Mouse (Mus musculus) midbrain, embryonic 15.5 days (tissue): Measurements from ENCODE around the gene Tff1. TPM values are rescaled to one million over a fixed set of nuclear protein-coding genes. Genes with fewer than 3 reads are reported as not detected.

ENCODE experiments used
- ATAC-seq: fragments of 200-750 bp; cut with Nextera tagmentation; replicated peaks from 2 replicates; pipeline ENCODE4 v1.8.0; 2017; ENCODE audit warnings: moderate TSS enrichment
- H3K27ac ChIP-seq: fragments of 300-500 bp; sonication (generic); 2 replicates; pipeline ENCODE4 v1.5.1; 2015; ENCODE audit warnings: mild to moderate bottlenecking, inconsistent platforms
- H3K27me3 ChIP-seq: fragments of 300-500 bp; sonication (generic); replicated peaks from 2 replicates; pipeline ENCODE4 v1.6.1; 2015; ENCODE audit warnings: inconsistent platforms
- H3K36me3 ChIP-seq: fragments of 300-500 bp; sonication (generic); replicated peaks from 2 replicates; pipeline ENCODE4 v1.6.1; 2015; ENCODE audit warnings: inconsistent platforms
- H3K4me1 ChIP-seq: fragments of 300-500 bp; sonication (generic); 2 replicates; pipeline ENCODE4 v1.6.1; 2015; ENCODE audit warnings: inconsistent platforms
- H3K4me2 ChIP-seq: fragments of 300-500 bp; sonication (generic); 2 replicates; pipeline ENCODE4 v1.6.1; 2015; ENCODE audit warnings: inconsistent platforms, mild to moderate bottlenecking, moderate library complexity
- H3K4me3 ChIP-seq: fragments of 300-500 bp; sonication (generic); 2 replicates; pipeline ENCODE4 v1.5.1; 2015; ENCODE audit warnings: mild to moderate bottlenecking, inconsistent platforms
- H3K9ac ChIP-seq: fragments of 300-500 bp; sonication (generic); 2 replicates; pipeline ENCODE4 v1.6.1; 2015; ENCODE audit warnings: mild to moderate bottlenecking, inconsistent platforms
- H3K9me3 ChIP-seq: fragments of 300-500 bp; sonication (generic); 2 replicates; pipeline ENCODE4 v1.6.1; 2016; ENCODE audit warnings: inconsistent platforms
- WGBS: fragments of 180-500 bp; shearing (Covaris S2); methylation state at CpG from one replicate; pipeline ENCODE4 v1.1.7; 2015; ENCODE audit warnings: mixed read lengths; 5-methylcytosine and 5-hydroxymethylcytosine counted together
- polyA plus RNA-seq: library from polyadenylated mRNA; unstranded; fragments of >200 nt; fragmentation: Nextera tagmentation; extraction: Ambion mirVana; gene quantifications from 2 replicates; pipeline ENCODE4 v1.2.1, GENCODE M21; 2015

Gene Tff1
- polyA plus RNA-seq, 1 experiment from 2014 or later: not detected

DNA sequence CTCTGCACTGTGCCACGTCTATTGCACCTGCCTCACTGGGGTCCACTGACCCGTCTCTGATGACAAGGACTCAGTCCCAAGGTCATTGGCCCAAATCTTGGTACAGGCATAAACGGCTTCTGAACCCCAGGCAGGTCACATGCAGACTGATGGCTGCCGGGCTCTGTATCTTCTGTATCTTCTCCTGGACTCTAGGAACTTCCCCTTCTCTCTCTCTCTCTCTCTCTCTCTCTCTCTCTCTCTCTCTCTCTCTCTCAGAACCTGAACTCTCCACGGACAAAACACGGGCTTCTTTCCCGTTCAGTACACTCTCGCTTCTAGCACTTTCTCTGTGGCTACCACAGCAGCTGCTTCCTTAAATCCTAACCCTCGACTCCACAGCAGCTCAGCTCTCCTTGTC lies 19.1 kb downstream of the Tff1 start:
- ATAC-seq: no peak
- Histone ChIP-seq H3K4me2 (no peak overlapping the region), H3K9me3 (no peaks in the 10 kb centered on the region), H3K36me3 (no peaks in the 10 kb centered on the region), H3K27me3 (no peaks in the 10 kb centered on the region), H3K9ac (no peak overlapping the region), H3K4me3 (no peak overlapping the region), H3K27ac (no peak overlapping the region), H3K4me1 (no peaks in the 10 kb centered on the region)
- WGBS: 88% methylated on average over 9 of the region's 9 CpGs

DNA sequence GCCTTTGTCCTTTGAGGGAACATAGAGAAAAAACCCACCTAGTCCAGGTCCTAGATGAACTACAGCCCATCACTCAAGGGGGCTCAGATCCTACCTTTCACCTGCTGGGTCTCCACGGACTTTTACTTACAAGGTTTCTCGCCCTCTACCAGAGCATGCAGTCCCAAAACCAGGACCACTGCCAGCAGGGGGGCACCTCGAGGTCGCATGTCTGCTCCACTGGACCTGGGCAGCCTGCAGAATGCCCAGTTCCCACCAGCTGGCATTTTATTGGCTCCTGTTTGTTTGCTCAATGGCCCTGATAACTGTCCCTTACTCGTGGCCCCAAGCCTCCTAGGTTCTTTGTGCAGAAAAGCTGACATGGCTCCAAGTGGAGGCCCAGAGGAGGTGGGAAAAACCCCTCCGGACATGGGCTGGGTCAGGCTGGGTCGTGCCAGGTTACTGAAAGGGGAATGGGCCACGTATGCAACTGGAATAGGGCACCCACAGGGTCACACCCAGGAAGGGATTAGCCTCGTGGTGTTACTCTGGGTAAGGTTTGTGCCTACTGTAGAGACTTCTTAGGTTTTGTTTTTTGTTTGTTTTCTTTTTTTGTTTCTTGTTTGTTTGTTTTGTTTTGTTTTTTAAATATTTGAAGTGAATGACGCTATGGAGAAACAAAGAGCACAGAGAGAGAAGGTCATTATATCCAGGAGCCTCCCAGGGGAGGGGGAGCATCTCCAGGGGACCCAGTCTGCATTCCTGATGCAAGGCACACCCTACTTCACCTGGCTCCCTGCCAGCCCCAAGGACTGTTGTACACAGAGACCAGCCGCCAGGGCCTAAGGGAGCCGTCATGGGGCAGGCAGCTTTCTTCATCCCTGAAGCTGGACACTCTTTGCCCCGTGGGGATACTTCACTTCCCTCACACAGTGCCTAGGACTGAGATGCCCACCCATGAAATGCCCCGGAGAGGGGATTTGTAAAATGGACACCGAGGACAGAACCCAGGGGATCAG lies 20.7 kb downstream of the Tff1 start, which contains the start of gene Tff2:
Gene Tff2, minus strand, starts transcription at position 243 of the 998 bp plus-strand sequence.
- Histone ChIP-seq H3K27ac (no peak within 1 kb of the TSS), H3K9ac (no peak within 1 kb of the TSS), H3K4me1 (no peaks in the 10 kb centered on the region), H3K9me3 (no peaks in the 10 kb centered on the region), H3K4me3 (no peak within 1 kb of the TSS), H3K4me2 (no peak within 1 kb of the TSS), H3K27me3 (no peaks in the 10 kb centered on the region), H3K36me3 (no peaks in the 10 kb centered on the region)
- ATAC-seq: no peak
- 76% methylated on average over 15 of the region's 15 CpGs for WGBS

DNA sequence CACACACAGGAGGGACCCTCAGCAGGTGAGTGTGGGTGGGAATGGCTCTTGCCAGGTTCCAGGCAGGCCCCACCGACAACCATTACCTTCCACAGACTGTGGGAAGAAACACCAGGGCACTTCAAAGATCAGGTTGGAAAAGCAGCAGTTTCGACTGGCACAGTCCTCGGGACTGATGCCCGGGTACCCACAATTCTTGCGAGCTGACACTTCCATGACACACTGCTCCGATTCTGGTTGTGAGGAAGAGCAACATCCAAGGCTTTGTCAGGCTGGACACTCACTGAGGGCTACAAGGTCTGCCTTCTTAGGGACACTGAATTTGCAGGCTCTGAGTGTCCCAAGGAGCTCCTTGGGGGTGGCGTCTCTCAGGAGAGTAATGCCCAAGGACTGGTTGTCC lies 23.0 kb downstream of the Tff1 start:
- 90% methylated on average over 7 of the region's 7 CpGs for WGBS

DNA sequence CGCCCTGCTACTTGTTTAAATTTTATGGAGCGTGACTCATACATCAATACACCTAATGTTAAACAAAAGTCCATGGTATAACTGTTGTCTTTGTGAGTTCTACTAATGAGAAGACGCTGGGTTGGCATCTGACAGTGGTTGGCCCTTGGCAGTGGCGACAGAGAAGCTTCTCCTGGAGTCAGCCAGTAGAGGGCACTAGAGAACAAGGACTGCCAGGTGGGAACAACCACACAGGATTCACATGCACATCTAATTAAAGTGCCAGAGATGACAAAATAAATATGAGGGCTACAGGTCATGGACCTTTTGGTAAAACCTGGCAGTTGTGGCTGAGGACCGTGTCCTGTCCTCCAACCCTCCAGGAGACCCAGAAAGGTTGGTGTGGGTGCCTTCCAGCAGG lies 26.7 kb downstream of the Tff1 start:
- no peak for ATAC-seq
- Histone ChIP-seq H3K9me3 (no peaks in the 10 kb centered on the region), H3K4me3 (no peak overlapping the region), H3K4me1 (no peaks in the 10 kb centered on the region), H3K9ac (no peak overlapping the region), H3K36me3 (no peaks in the 10 kb centered on the region), H3K27me3 (no peaks in the 10 kb centered on the region), H3K4me2 (no peak overlapping the region), H3K27ac (no peak overlapping the region)
- WGBS: 17% methylated on average over 5 of the region's 5 CpGs

More for the DNA sequence above, 23.0 kb downstream of the Tff1 start:
- Histone ChIP-seq H3K27ac (no peak overlapping the region), H3K4me1 (no peaks in the 10 kb centered on the region), H3K4me3 (no peak overlapping the region), H3K9me3 (no peaks in the 10 kb centered on the region), H3K27me3 (no peaks in the 10 kb centered on the region), H3K9ac (no peak overlapping the region), H3K36me3 (no peaks in the 10 kb centered on the region), H3K4me2 (no peak overlapping the region)
- no peak for ATAC-seq

DNA sequence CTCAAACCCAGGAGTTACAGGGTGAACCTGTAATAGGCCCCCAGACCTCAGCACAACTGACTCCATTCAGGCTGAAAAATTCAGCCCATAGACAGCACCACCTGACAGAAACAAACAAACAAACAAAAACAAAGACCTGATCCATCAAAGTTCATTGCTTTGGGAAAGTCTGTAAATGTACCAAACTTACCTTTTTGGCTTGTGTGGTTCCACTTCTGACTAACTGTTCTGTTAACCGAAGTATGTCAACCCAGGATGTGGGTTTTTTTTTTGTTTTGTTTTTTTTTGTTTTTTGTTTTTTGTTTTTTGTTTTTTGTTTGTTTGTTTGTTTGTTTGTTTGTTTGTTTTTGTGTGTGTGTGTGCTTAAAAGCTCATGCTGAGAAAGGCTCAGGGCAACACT lies 28.3 kb downstream of the Tff1 start:
- H3K36me3 ChIP-seq: no peaks in the 10 kb centered on the region
- H3K27ac ChIP-seq: no peak overlapping the region
- WGBS: 98% methylated on average over 1 of the region's 1 CpGs
- no peak overlapping the region for H3K4me2 ChIP-seq
- no peaks in the 10 kb centered on the region for H3K4me1 ChIP-seq
- H3K9ac ChIP-seq: no peak overlapping the region
- no peaks in the 10 kb centered on the region for H3K9me3 ChIP-seq
- H3K27me3 ChIP-seq: no peaks in the 10 kb centered on the region
- no peak for ATAC-seq
- H3K4me3 ChIP-seq: no peak overlapping the region

DNA sequence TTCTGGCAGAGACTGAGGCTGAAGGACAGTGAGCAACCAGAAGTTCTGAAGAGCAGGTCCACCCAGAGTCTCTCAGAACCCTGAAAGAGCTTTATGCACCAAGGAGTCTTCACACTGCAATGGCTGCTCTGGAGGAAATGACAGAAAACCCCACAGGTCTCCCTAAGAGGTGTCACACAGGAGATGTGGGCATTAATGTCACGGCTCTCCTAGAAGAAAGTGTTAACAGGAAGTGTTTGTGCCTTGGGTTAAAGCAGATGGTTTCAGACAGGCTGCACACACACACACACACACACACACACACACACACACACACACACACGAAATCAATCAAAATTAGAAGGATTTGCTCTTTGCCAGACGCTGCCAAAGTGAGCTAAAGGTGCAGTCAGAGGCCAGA lies 28.8 kb downstream of the Tff1 start:
- WGBS: 63% methylated on average over 3 of the region's 3 CpGs
- Histone ChIP-seq H3K4me2 (no peak overlapping the region), H3K36me3 (no peaks in the 10 kb centered on the region), H3K27ac (no peak overlapping the region), H3K9me3 (no peaks in the 10 kb centered on the region), H3K9ac (no peak overlapping the region), H3K4me1 (no peaks in the 10 kb centered on the region), H3K27me3 (no peaks in the 10 kb centered on the region), H3K4me3 (no peak overlapping the region)
- ATAC-seq: no peak

DNA sequence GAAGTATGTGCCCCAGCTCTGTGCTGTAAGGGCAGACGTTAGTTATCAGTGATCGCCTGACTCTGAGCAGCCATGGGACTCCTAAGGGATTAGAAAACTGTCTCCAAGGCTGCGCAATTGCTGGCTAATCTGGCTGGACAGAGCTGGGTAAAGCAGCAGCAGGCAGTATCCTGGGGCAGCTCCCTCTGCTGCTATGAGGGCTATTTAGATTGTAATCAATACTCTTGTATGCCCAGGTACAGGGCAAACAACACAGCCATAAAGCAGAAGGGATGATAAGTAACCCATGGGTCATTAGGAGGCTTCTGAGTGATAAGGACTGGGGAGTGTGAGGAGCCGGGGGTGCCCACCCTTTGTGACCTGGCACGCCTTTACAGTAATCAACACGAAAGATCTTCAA lies 30.2 kb downstream of the Tff1 start:
- Histone ChIP-seq H3K4me2 (no peak overlapping the region), H3K9me3 (no peaks in the 10 kb centered on the region), H3K4me1 (no peaks in the 10 kb centered on the region), H3K36me3 (no peaks in the 10 kb centered on the region), H3K4me3 (no peak overlapping the region), H3K27ac (no peak overlapping the region), H3K9ac (no peak overlapping the region), H3K27me3 (no peaks in the 10 kb centered on the region)
- ATAC-seq: no peak
- 80% methylated on average over 6 of the region's 6 CpGs for WGBS

DNA sequence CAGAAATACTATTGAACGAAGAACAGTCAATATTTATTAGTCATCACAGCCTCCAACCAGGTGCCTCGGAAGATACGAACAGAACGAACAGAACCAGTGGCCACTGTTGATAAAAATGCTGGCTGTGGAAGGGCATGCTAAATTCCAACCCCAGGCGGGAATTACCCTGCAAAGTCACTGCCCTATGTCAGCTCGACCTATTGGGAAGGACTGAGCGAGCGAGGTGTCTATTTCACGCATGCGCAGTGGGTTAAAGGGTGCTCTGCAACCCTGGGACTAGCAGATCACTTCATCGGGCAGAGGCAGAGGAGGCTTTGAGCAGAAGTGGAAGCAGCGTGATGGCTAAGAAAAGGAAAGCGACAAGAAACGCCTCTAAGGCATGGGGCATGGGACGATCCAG lies 31.3 kb downstream of the Tff1 start:
- Histone ChIP-seq H3K4me2 (no peak overlapping the region), H3K27me3 (no peaks in the 10 kb centered on the region), H3K4me1 (no peaks in the 10 kb centered on the region), H3K9me3 (no peaks in the 10 kb centered on the region), H3K36me3 (no peaks in the 10 kb centered on the region), H3K9ac (no peak overlapping the region), H3K27ac (no peak overlapping the region), H3K4me3 (no peak overlapping the region)
- ATAC-seq: no peak
- WGBS: 83% methylated on average over 15 of the region's 15 CpGs

DNA sequence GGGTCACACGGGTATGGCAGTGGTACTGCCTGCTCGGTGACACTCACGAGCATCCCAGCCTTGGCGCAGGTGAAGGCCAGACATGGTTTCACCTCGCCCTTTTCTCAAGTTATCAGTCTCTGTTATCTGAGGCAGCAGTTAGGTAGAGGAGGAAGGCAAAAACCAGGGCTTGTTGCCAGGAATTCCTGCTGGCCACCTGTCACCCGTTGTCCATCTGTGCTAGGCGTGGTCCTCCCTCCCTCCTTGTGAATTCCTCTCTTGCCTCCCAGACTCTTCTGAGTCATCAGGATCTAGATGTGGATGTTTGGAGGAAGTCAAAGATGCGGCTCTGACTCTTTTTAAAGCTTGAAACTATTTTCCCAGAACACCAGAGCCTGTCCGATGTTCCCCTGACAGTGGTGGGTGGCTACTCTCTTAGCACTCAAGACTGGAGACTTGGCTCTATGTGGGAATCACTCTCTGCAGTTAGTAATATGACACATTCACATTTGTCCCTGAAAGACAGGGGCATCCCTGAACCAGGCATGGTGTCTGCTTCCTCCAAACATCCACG lies 33.7 kb downstream of the Tff1 start:
- Histone ChIP-seq H3K27ac (no peak overlapping the region), H3K4me3 (no peak overlapping the region), H3K27me3 (no peaks in the 10 kb centered on the region), H3K9me3 (no peaks in the 10 kb centered on the region), H3K36me3 (no peaks in the 10 kb centered on the region), H3K4me2 (no peak overlapping the region), H3K4me1 (no peaks in the 10 kb centered on the region), H3K9ac (no peak overlapping the region)
- ATAC-seq: no peak
- WGBS: 89% methylated on average over 10 of the region's 10 CpGs

DNA sequence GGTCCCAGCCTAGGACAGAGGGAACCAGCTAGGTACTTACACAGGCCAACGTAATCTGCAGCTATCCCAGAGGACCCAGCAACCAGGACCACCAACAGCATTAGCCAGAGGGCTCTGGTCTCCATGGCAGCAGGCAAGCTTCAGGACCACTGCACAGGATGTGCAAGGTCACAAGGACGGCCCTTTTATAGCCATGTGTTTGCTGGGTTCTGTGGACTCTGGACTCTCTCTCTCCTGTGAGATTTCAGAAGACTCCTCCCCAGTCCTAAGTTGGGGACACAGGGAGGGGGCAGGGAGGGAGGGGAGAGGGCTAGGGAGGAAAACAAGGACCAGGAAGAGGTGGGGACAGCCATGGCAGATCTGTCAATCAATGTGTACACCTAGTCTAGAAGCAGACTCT lies 35.6 kb downstream of the Tff1 start, which contains the start of gene Tff3:
Gene Tff3, minus strand, starts transcription at position 195 of the 400 bp plus-strand sequence.
- Histone ChIP-seq H3K4me2 (no peak within 1 kb of the TSS), H3K36me3 (no peaks in the 10 kb centered on the region), H3K4me3 (no peak within 1 kb of the TSS), H3K4me1 (no peaks in the 10 kb centered on the region), H3K27me3 (no peaks in the 10 kb centered on the region), H3K9ac (no peak within 1 kb of the TSS), H3K27ac (no peak within 1 kb of the TSS), H3K9me3 (no peaks in the 10 kb centered on the region)
- 19% methylated on average over 2 of the region's 2 CpGs for WGBS
- ATAC-seq: no peak

DNA sequence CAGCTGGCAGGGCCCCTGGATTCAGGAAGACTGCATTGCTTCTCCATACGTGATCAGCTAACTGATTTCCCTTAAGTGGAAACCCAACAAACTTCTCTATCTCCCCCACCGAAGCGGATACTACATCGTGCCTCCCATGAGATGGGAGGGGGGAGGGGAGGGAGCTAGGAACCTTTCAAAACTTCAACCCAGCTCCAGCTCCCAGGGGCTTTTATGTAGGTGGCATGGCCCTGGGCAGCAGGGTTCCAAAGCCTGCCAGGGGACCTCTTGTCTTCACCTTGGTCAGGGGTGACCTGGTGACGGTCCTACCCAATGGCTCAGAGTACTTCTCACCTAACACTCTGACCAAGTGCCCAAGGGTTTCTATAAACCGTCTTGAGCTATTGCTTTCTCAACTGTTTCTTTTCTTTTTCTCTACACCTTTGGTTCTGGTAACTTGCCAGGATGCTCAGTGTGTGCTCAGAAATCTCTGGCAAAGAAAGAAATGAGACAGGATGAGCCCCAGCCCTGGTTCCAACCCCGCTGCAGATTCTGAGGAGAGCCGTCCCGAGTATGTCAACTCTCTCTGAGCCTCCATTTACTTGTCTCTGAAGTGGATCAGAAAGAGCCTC lies 36.3 kb downstream of the Tff1 start:
- Histone ChIP-seq H3K36me3 (no peaks in the 10 kb centered on the region), H3K9me3 (no peaks in the 10 kb centered on the region), H3K4me2 (no peak overlapping the region), H3K27ac (no peak overlapping the region), H3K4me3 (no peak overlapping the region), H3K9ac (no peak overlapping the region), H3K4me1 (no peaks in the 10 kb centered on the region), H3K27me3 (no peaks in the 10 kb centered on the region)
- ATAC-seq: no peak
- 86% methylated on average over 9 of the region's 9 CpGs for WGBS

DNA sequence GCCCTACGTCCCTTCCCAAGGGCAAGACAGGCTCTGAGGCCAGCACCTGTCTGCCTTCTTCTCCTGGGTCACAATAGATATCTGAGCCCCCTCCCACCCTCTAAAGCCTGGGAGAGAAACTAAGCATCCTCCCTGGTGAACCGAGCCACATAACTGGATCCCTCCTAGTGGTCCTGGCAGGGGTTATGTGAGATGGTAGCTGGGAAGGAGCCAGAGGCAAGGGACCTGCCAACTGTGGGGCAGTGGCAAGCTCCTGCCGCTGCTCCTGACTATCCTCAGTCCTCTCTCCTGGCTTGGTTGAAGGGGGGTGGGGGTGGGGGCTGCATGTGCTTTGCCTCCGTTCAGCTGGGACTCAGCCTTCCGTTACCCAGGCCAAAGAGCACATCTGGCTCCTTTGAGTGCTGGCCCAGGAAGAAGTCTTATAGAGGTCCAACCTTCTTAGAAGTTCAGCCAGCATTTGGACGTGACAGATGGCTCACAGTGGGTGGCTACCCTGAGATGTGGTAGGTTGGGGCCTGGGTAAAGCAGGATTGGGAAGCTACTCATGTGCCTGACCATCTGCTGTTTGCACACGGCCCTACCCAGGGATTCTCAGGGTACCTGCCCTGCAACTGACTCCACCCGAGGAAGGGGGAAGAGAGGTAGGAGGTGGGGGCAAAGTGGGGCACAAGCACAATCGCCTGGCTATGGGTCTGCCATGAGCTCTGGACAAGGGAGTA lies 39.4 kb downstream of the Tff1 start:
- no peak for ATAC-seq
- H3K4me3 ChIP-seq: no peak overlapping the region
- H3K27me3 ChIP-seq: no peaks in the 10 kb centered on the region
- H3K4me2 ChIP-seq: no peak overlapping the region
- 46% methylated on average over 9 of the region's 9 CpGs for WGBS
- no peaks in the 10 kb centered on the region for H3K4me1 ChIP-seq
- H3K9me3 ChIP-seq: no peaks in the 10 kb centered on the region
- no peak overlapping the region for H3K27ac ChIP-seq
- no peak overlapping the region for H3K9ac ChIP-seq
- no peaks in the 10 kb centered on the region for H3K36me3 ChIP-seq
